Mouse (Mus musculus): ENCODE data around the gene Anks1. TPM values are rescaled to one million over a fixed set of nuclear protein-coding genes. Genes with fewer than 3 reads are reported as not detected.

Gene Anks1
- polyA plus RNA-seq, 1 experiment from 2014 or later = 8.3 TPM

- H3K4me1 ChIP-seq (replicated peaks; ENCODE audit: control insufficient read depth, insufficient read depth) = peaks cover 8% of the 10 kb centered on the region
- 32% methylated on average over 4 of the region's 4 CpGs for WGBS
- no peak overlapping the region for H3K4me3 ChIP-seq (ENCODE audit: low read depth, low read length)
- H3K36me3 ChIP-seq (ENCODE audit: control insufficient read depth, insufficient read depth, low read length) = no peaks in the 10 kb centered on the region
- no peaks in the 10 kb centered on the region for H3K9me3 ChIP-seq (ENCODE audit: control insufficient read depth, low read length)
- ATAC-seq (ENCODE audit: low FRiP score, low TSS enrichment) = no peak
- no peak overlapping the region for H3K9ac ChIP-seq (ENCODE audit: low read length)
- DNase-seq (ENCODE audit: low spot score) = no peak
- no peak overlapping the region for H3K4me2 ChIP-seq (replicated peaks; ENCODE audit: low read depth)
- peak overlapping the region; percentile 56 for H3K27ac ChIP-seq (replicated peaks)
- no peaks in the 10 kb centered on the region for H3K27me3 ChIP-seq (ENCODE audit: control insufficient read depth, insufficient read depth, low read length)
- TF ChIP-seq CTCF (IDR thresholded peaks at IDR 0.05; ENCODE audit: low read depth) (no peak), EP300 (optimal IDR thresholded peaks at IDR 0.05) (no peak)
Measured at GRCm38 (mm10) chr17:27940352-27940751, 31.2 kb downstream of the Anks1 start.

GRCm38 (mm10) chr17:27941178-27941577 lies 32.1 kb downstream of the Anks1 start:
- no peak for TF ChIP-seq EP300 (optimal IDR thresholded peaks at IDR 0.05)
- no peak for TF ChIP-seq CTCF (IDR thresholded peaks at IDR 0.05; ENCODE audit: low read depth)
- ATAC-seq (ENCODE audit: low FRiP score, low TSS enrichment) = no peak
- Histone ChIP-seq H3K4me3 (ENCODE audit: low read depth, low read length) (no peak overlapping the region), H3K9ac (ENCODE audit: low read length) (no peak overlapping the region), H3K9me3 (ENCODE audit: control insufficient read depth, low read length) (no peaks in the 10 kb centered on the region), H3K27me3 (ENCODE audit: control insufficient read depth, insufficient read depth, low read length) (no peaks in the 10 kb centered on the region), H3K4me1 (replicated peaks; ENCODE audit: control insufficient read depth, insufficient read depth) (peaks cover 8% of the 10 kb centered on the region), H3K4me2 (replicated peaks; ENCODE audit: low read depth) (no peak overlapping the region), H3K36me3 (ENCODE audit: control insufficient read depth, insufficient read depth, low read length) (no peaks in the 10 kb centered on the region), H3K27ac (replicated peaks) (no peak overlapping the region)
- no peak for DNase-seq (ENCODE audit: low spot score)
- WGBS = 68% methylated on average over 5 of the region's 5 CpGs

GRCm38 (mm10) chr17:27941698-27942097 lies 32.6 kb downstream of the Anks1 start:
- ATAC-seq (ENCODE audit: low FRiP score, low TSS enrichment) = no peak
- H3K27ac ChIP-seq (replicated peaks) = peak overlapping the region; percentile 4; the same call in 1 of the 2 replicates
- H3K9ac ChIP-seq (ENCODE audit: low read length) = no peak overlapping the region
- no peaks in the 10 kb centered on the region for H3K27me3 ChIP-seq (ENCODE audit: control insufficient read depth, insufficient read depth, low read length)
- no peaks in the 10 kb centered on the region for H3K36me3 ChIP-seq (ENCODE audit: control insufficient read depth, insufficient read depth, low read length)
- no peak overlapping the region for H3K4me3 ChIP-seq (ENCODE audit: low read depth, low read length)
- no peaks in the 10 kb centered on the region for H3K9me3 ChIP-seq (ENCODE audit: control insufficient read depth, low read length)
- no peak overlapping the region for H3K4me2 ChIP-seq (replicated peaks; ENCODE audit: low read depth)
- no peak for TF ChIP-seq CTCF (IDR thresholded peaks at IDR 0.05; ENCODE audit: low read depth)
- no peak for TF ChIP-seq EP300 (optimal IDR thresholded peaks at IDR 0.05)
- 46% methylated on average over 2 of the region's 2 CpGs for WGBS
- H3K4me1 ChIP-seq (replicated peaks; ENCODE audit: control insufficient read depth, insufficient read depth) = peaks cover 10% of the 10 kb centered on the region
- no peak for DNase-seq (ENCODE audit: low spot score)

GRCm38 (mm10) chr17:27942131-27942530 lies 33.0 kb downstream of the Anks1 start:
- no peaks in the 10 kb centered on the region for H3K9me3 ChIP-seq (ENCODE audit: control insufficient read depth, low read length)
- no peak for ATAC-seq (ENCODE audit: low FRiP score, low TSS enrichment)
- 85% methylated on average over 4 of the region's 4 CpGs for WGBS
- no peaks in the 10 kb centered on the region for H3K27me3 ChIP-seq (ENCODE audit: control insufficient read depth, insufficient read depth, low read length)
- no peaks in the 10 kb centered on the region for H3K36me3 ChIP-seq (ENCODE audit: control insufficient read depth, insufficient read depth, low read length)
- TF ChIP-seq EP300 (optimal IDR thresholded peaks at IDR 0.05) (no peak), CTCF (IDR thresholded peaks at IDR 0.05; ENCODE audit: low read depth) (no peak)
- H3K4me2 ChIP-seq (replicated peaks; ENCODE audit: low read depth) = no peak overlapping the region
- no peak for DNase-seq (ENCODE audit: low spot score)
- H3K9ac ChIP-seq (ENCODE audit: low read length) = no peak overlapping the region
- peaks cover 10% of the 10 kb centered on the region for H3K4me1 ChIP-seq (replicated peaks; ENCODE audit: control insufficient read depth, insufficient read depth)
- H3K27ac ChIP-seq (replicated peaks) = 0 out of 2 replicates have a peak overlapping the region, but pooled peaks have one; percentile 4
- no peak overlapping the region for H3K4me3 ChIP-seq (ENCODE audit: low read depth, low read length)

- 29% methylated on average over 6 of the region's 6 CpGs for WGBS
- no peaks in the 10 kb centered on the region for H3K36me3 ChIP-seq (ENCODE audit: control insufficient read depth, insufficient read depth, low read length)
- H3K4me2 ChIP-seq (replicated peaks; ENCODE audit: low read depth) = no peak overlapping the region
- peak; percentile 75 for ATAC-seq (ENCODE audit: low FRiP score, low TSS enrichment)
- peak; percentile 88 for DNase-seq (ENCODE audit: low spot score)
- H3K27me3 ChIP-seq (ENCODE audit: control insufficient read depth, insufficient read depth, low read length) = no peaks in the 10 kb centered on the region
- H3K9ac ChIP-seq (ENCODE audit: low read length) = 0 out of 2 replicates have a peak overlapping the region, but pooled peaks have one; percentile 24
- no peaks in the 10 kb centered on the region for H3K9me3 ChIP-seq (ENCODE audit: control insufficient read depth, low read length)
- peaks cover 2% of the 10 kb centered on the region; the same call in 1 of the 2 replicates for H3K4me1 ChIP-seq (replicated peaks; ENCODE audit: control insufficient read depth, insufficient read depth)
- no peak overlapping the region for H3K4me3 ChIP-seq (ENCODE audit: low read depth, low read length)
- peak overlapping the region; percentile 82 for H3K27ac ChIP-seq (replicated peaks)
- TF ChIP-seq CTCF (IDR thresholded peaks at IDR 0.05; ENCODE audit: low read depth) = no peak
- no peak for TF ChIP-seq EP300 (optimal IDR thresholded peaks at IDR 0.05)
Measured at GRCm38 (mm10) chr17:27945546-27946216, 36.6 kb downstream of the Anks1 start.

GRCm38 (mm10) chr17:27946371-27946770 lies 37.3 kb downstream of the Anks1 start:
- Histone ChIP-seq H3K36me3 (ENCODE audit: control insufficient read depth, insufficient read depth, low read length) (no peaks in the 10 kb centered on the region), H3K27ac (replicated peaks) (peak overlapping the region; percentile 82), H3K9ac (ENCODE audit: low read length) (no peak overlapping the region), H3K4me3 (ENCODE audit: low read depth, low read length) (no peak overlapping the region), H3K27me3 (ENCODE audit: control insufficient read depth, insufficient read depth, low read length) (no peaks in the 10 kb centered on the region), H3K4me2 (replicated peaks; ENCODE audit: low read depth) (no peak overlapping the region), H3K9me3 (ENCODE audit: control insufficient read depth, low read length) (no peaks in the 10 kb centered on the region), H3K4me1 (replicated peaks; ENCODE audit: control insufficient read depth, insufficient read depth) (0 out of 2 replicates have a peak, but pooled peaks cover 2% of the 10 kb centered on the region)
- DNase-seq (ENCODE audit: low spot score) = no peak
- no peak for ATAC-seq (ENCODE audit: low FRiP score, low TSS enrichment)
- no peak for TF ChIP-seq CTCF (IDR thresholded peaks at IDR 0.05; ENCODE audit: low read depth)
- no peak for TF ChIP-seq EP300 (optimal IDR thresholded peaks at IDR 0.05)
- WGBS = 69% methylated on average over 8 of the region's 8 CpGs
